Mouse (Mus musculus) bone marrow macrophage, adult 2 months (primary cell): ENCODE measurements around the gene H2afz. TPM values are rescaled to one million over a fixed set of nuclear protein-coding genes. Genes with fewer than 3 reads are reported as not detected.
A peak's percentile ranks its signal among the peaks of the same experiment; 100 is the strongest.
"Not testable (repeated sequence)": the region's sequence is repeated elsewhere in the genome, so short reads cannot be mapped to it uniquely, and the experiment has no call there.

ENCODE experiments used
- H3K27ac ChIP-seq: 2 replicates; pipeline ENCODE4 v1.5.1; 2012; ENCODE audit warnings: low read depth, low read length; ENCODE audit not compliant: insufficient read depth
- H3K4me1 ChIP-seq: 2 replicates; pipeline ENCODE4 v1.6.1; 2012; ENCODE audit warnings: low read length; ENCODE audit not compliant: control insufficient read depth, insufficient read depth
- H3K4me3 ChIP-seq: 2 replicates; pipeline ENCODE4 v1.5.1; 2012; ENCODE audit warnings: mild to moderate bottlenecking, low read length, moderate library complexity; ENCODE audit not compliant: insufficient read depth
- CTCF ChIP-seq: IDR thresholded peaks from 2 replicates; pipeline ENCODE4 v1.5.1; 2012; ENCODE audit warnings: low read depth, mild to moderate bottlenecking, low read length, moderate library complexity
- POLR2A ChIP-seq: IDR thresholded peaks from 2 replicates; pipeline ENCODE4 v1.6.1; 2012; ENCODE audit warnings: mild to moderate bottlenecking, low read depth, low read length, borderline replicate concordance
- polyA plus RNA-seq: library from polyadenylated mRNA; stranded (reverse); fragments of >200 nt; gene quantifications from 2 replicates; pipeline ENCODE4 v1.2.4, GENCODE M21; 2012; ENCODE audit not compliant: missing spikeins, insufficient read depth, insufficient read length

H2afz gene
- polyA plus RNA-seq, 1 experiment = 619 TPM

DNA sequence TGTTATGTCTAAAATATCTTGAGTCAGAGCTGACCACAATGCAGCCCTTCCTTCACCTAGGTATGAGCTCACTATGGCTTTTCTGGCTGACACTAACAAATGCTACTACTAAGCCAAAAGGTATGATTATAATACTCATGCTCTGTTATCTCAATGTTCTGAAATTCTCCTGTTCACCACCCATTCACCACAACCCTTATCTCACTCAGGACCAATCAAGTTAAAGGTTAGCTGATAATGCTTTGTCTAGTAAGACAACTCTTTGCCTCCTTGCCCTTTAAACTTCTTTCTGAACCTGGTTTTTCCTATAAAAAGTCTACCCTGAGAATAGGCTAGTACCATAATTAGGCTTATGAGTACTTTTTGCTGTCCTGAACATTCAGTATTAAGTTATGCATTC lies 26.1 kb upstream of the H2afz start:
- no peak for TF ChIP-seq POLR2A
- no peak for TF ChIP-seq CTCF
- no peak overlapping the region for H3K27ac ChIP-seq
- H3K4me3 ChIP-seq = no peak overlapping the region
- peaks cover 7% of the 10 kb centered on the region for H3K4me1 ChIP-seq

DNA sequence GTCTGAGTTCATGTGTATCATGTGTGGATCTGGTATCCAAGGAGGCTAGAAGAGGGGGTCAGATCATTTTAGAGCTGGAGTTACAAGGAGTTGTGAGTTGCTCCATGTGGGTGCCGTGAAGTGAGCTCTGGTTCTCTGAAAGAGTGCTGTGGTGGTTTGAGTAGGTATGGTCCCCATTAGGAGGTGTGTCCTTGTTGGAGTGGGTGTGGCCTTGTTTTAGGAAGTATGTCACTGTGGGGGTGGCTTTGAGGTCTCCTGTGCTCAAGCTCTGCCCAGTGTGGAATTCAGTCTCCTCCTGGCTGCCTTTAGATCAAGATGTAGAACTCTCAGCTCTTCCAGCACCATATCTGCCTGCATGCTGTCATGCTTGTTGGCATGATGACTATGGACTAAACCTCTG lies 21.3 kb upstream of the H2afz start:
- TF ChIP-seq CTCF = no peak
- no peak for TF ChIP-seq POLR2A
- peaks cover 19% of the 10 kb centered on the region for H3K4me1 ChIP-seq
- no peak overlapping the region for H3K4me3 ChIP-seq
- H3K27ac ChIP-seq = no peak overlapping the region

- TF ChIP-seq CTCF (no peak), POLR2A (no peak)
- H3K4me1 ChIP-seq = peaks cover 26% of the 10 kb centered on the region
- no peak overlapping the region for H3K27ac ChIP-seq
- no peak overlapping the region for H3K4me3 ChIP-seq
These were observed 20.0 kb upstream of the H2afz start for GRCm38 (mm10) chr3:137844263-137844662.

- Histone ChIP-seq H3K4me3 (no peak overlapping the region), H3K27ac (peak overlapping the region; percentile 61), H3K4me1 (peaks cover 23% of the 10 kb centered on the region)
- TF ChIP-seq POLR2A = no peak
- TF ChIP-seq CTCF = no peak
These were observed 17.7 kb upstream of the H2afz start for GRCm38 (mm10) chr3:137846552-137846951.

DNA sequence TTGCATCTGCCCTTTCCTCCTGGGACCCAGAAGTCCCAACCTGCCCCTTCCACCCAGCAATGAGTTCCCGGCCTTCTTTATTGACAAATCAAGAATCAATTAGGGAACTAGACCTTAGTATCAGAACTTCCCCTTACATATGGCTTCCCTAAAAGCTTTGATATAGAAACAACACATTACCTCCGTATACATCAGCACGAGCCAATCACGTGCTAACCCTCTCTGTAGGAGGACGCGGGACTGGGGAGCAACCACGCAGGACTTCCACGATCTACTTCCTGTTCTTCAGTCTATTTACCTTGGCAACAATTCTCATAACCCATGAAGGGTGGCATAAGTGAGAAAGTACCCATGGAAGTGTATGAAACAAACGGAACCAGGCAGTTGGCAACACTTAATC lies 15.9 kb upstream of the H2afz start:
- TF ChIP-seq POLR2A = no peak
- TF ChIP-seq CTCF = no peak
- peak overlapping the region; percentile 61 for H3K27ac ChIP-seq
- H3K4me3 ChIP-seq = no peak overlapping the region
- peaks cover 23% of the 10 kb centered on the region for H3K4me1 ChIP-seq

DNA sequence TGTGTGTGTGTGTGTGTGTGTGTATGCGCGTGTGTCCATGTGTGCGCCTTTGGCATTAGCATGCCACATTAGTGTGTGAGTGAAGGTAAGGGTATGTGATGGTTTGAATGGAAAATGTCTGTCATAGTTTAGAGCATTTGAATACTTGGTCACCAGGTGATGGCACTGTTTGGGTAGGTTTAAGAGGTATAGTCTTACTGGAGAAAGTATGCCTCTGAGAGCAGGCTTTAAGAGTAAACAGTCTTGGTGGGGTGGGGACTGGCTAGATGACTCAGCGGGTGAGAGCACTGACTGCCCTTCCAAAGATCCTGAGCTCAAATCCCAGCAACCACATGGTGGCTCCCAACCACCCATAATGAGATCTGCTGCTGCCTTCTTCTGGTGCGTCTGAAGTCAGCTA lies 14.6 kb upstream of the H2afz start:
- H3K4me3 ChIP-seq = no peak overlapping the region
- H3K27ac ChIP-seq = no peak overlapping the region
- TF ChIP-seq CTCF = no peak
- TF ChIP-seq POLR2A = no peak
- peaks cover 25% of the 10 kb centered on the region for H3K4me1 ChIP-seq

DNA sequence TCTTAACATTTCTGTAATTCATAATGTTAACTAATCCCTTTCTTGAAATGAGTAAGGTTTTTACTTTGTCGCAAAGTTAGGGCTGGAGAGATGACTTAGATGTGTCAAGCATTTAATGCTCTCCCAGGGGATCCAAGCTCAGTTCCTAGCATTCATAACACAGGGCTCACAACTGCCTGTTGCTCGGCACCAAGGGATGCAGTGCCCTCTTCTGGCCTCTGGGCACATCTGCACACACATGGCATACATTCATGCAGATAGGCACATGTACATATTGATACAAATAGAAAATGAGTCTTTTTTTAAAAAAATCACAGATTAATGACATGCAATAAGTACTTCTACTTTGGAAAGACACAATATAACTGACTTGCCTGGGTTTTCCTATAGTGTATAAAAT lies 13.1 kb upstream of the H2afz start:
- H3K4me1 ChIP-seq = peaks cover 22% of the 10 kb centered on the region
- TF ChIP-seq POLR2A (no peak), CTCF (no peak)
- H3K4me3 ChIP-seq = no peak overlapping the region
- H3K27ac ChIP-seq = no peak overlapping the region

DNA sequence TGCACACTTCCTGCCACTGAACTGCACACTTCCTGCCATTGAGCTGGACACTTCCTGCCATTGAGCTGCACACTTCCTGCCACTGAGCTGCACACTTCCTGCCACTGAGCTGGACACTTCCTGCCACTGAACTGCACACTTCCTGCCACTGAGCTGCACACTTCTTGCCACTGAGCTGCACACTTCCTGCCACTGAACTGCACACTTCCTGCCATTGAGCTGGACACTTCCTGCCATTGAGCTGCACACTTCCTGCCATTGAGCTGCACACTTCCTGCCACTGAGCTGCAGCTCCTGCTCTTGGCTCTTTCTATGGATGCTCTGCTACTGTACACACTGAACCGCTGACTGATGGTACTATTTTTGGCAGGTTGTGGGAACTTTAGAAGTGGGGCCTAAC lies 11.3 kb upstream of the H2afz start:
- H3K4me1 ChIP-seq, H3K4me3 ChIP-seq: not testable (repeated sequence)
- H3K27ac ChIP-seq = peak overlapping the region; percentile 54

GRCm38 (mm10) chr3:137855328-137855727 lies 9.0 kb upstream of the H2afz start:
- Histone ChIP-seq H3K27ac (no peak overlapping the region), H3K4me3 (no peak overlapping the region), H3K4me1 (peaks cover 2% of the 10 kb centered on the region; the same call in 1 of the 2 replicates)
- TF ChIP-seq POLR2A = no peak
- no peak for TF ChIP-seq CTCF

DNA sequence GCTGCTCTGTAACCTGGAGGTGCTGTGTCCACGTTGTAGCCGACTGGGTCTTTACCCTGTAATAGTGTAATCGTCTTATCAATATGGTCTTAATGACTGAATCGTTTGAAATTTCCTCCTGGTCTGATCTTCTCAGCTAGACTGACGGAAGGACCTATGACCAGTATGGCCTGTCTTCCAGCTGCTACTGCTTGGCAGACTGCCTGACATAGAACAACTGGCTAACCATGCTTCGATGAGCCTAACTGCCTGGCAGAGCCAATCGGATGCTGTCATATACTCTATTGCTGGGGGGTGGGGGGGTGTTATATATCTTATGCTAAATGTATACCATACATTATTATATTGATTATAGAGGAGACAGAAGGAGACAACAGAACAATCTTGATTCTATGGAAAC lies 8.2 kb upstream of the H2afz start:
- no peak for TF ChIP-seq CTCF
- TF ChIP-seq POLR2A = no peak
- no peak overlapping the region for H3K4me3 ChIP-seq
- H3K27ac ChIP-seq = no peak overlapping the region
- peaks cover 2% of the 10 kb centered on the region; the same call in 1 of the 2 replicates for H3K4me1 ChIP-seq

GRCm38 (mm10) chr3:137860394-137861170 lies 3.7 kb upstream of the H2afz start:
- no peak overlapping the region for H3K27ac ChIP-seq
- no peaks in the 10 kb centered on the region for H3K4me1 ChIP-seq
- H3K4me3 ChIP-seq = no peak overlapping the region
- TF ChIP-seq CTCF = no peak
- no peak for TF ChIP-seq POLR2A
